Mouse (Mus musculus): ENCODE data around the gene Ptpn18.

Gene Ptpn18

DNA sequence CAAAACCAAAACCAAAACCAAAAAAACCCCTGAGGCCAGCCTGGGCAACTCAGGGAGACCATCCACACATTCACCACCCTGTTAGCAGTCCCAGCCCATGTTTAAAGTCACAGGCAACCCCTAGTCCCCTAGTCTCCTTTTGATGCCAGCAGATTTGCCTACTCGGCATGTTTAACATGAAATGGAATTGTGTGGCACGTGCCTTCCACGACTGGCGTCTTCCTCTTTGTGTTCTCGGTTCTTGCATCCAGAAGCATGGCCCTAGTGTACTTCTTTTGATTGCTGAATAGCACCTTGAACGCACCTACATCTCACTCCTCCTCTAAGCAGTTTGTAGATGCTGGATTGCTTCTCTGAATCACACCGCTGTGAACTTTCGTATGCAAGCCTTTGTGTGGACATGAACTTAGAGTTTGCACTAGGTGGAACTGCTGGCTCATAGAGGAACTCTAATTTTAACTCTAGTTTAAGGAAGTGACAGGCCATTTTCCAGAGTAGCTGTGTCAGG is 4.8 kb downstream of the Ptpn18 start:
- no peak for DNase-seq (ENCODE audit: extremely low spot score, low spot score)

DNA sequence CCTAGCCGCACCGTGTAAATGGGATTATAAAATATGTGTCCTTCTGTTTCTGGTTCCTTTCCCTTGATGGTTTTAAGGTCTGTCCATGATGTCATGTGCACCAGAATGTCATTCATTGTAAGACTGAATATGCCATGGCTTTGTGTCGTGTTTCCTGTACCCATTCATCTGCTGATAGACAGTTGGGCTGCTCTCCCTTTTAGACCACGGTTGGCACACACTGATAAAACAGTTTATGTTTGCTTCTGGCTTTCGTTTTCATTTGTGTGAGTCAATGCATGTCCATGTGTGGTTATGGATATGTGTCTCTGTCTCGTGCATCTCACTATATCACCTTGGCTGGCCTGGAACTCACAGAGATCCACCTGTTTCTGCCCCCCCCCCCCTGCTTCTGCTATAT is 5.9 kb downstream of the Ptpn18 start:
- no peak for DNase-seq (ENCODE audit: extremely low spot score, low spot score)

DNA sequence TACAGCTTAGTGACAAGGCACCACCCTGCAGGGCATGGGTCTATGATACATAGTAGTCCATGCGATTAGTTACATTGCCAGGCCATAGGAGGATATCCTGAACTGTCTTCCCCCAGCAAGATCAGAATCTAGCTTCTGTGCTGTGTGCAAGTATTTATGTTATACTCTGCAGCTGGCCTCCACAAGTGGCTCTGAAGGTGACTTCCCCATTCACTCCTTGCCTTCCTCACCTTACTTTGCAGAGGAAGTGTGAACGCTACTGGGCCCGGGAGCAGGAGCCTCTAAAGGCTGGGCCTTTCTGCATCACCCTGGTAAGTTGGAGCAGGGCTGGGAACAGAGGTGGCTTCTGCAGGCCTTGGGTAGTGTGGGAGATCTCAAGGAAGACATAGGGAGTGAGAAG is 8.5 kb downstream of the Ptpn18 start:
- DNase-seq (ENCODE audit: extremely low spot score, low spot score) = no peak

DNA sequence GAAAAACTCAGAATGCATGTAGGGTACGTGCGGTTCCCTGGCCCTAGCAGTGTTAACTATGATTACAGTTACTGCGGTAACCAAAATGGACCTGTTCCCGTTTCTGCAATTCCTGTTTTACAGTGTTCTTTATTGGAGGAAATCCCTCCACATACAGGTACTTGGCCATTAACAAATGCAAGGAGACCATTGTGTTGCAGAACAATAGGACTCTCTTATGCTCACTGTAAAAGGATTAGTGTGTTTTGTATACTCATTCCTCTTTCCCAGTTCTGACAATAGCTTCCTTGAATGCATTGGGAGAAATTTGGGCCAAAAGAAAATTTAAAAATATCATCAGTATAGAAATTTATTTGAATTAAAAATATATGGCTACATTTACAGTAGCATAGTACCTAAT is 8.9 kb downstream of the Ptpn18 start:
- no peak for DNase-seq (ENCODE audit: extremely low spot score, low spot score)

DNA sequence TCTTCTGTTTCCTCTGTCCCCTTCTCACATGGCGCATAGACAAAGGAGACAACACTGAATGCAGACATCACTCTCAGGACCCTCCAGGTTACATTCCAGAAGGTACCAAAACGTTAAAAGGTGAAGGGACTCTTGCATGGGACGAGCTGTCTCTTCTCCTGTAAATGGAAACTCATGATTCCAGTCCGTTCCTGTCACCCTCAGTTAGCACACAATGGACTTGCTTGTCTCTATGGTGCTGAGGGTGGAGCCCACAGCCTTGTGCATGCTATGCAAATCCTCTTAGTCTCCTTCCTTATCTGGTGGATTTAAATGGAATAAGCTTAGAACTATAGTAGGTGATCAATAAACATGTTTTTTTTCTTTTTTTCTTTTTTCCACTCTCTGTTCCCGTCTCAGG is 10.2 kb downstream of the Ptpn18 start:
- DNase-seq (ENCODE audit: extremely low spot score, low spot score) = no peak

DNA sequence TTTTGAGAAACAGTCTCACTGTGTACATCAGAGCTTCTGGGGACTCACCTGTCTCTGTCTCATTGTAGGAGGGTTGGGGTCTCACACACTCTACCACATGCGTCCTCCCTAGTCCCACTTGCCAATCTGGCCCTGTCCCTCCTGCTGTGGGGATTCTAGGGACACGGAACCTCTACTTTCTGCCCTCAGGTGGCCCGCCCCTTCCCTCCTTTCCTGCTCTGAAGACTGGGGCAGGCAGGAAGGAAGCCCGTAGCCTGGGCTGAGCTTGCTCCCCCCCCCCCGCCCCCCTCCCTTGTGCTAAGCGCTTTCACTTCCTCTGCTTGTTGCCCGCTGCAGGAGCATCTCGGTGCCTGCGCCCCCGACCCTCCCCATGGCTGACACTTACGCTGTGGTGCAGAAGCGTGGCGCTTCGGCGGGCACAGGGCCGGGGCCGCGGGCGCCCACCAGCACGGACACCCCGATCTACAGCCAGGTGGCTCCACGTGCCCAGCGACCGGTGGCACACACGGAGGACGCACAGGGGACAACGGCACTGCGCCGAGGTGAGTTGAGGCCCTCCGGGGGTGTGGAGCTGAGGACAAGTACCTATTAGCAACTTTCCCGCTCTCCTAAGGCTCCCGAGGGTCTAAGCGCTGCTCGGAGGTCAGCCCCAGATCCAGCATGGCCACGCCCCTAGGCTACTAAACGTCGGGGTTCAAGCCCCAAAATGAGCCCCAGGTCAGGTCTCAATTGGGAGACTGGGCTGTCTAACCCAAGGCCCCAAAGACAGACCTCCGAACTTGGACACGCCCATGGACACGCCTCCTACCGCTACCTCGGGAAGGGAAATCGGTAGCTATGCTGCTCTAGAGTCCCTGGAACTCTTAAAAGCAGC is 13.1 kb downstream of the Ptpn18 start:
- peak; percentile 48 for DNase-seq (ENCODE audit: extremely low spot score, low spot score)

DNA sequence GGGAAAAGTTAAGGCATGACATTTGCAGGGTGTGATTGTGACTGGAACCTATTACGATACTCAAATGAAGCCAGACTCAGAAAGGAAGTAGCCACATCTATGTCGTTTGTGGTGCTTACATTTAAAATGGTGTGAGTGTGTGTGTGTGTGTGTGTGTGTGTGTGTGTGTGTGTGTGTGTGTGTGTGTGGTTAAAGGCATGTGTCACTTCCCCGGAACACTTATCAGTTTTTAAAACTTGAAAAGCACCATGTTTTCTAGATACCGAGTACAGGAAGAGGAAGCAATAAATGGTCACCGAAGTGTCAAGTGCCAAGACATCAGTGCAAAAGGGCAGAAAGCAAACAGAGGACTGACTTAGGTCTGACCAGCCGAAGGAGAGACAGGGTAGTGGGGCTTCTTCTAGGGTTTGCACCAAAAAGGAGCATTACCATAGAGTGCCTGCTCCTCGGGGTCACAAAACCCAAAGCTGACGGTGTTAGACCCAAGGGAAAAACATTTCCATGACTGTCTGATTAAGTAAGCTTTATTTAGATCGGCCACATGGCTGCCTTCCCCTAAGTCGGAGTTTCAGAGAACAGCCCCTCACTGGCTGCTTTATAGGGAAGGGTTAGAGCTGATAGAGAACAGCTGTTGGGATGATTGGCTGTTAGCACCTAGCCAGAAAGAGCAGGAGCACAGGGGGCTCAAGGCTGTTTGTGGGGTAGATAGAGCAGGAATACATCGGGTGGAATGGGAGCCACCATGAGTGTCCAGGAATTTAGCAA is 19.5 kb downstream of the Ptpn18 start:
- DNase-seq (ENCODE audit: extremely low spot score, low spot score) = no peak

DNA sequence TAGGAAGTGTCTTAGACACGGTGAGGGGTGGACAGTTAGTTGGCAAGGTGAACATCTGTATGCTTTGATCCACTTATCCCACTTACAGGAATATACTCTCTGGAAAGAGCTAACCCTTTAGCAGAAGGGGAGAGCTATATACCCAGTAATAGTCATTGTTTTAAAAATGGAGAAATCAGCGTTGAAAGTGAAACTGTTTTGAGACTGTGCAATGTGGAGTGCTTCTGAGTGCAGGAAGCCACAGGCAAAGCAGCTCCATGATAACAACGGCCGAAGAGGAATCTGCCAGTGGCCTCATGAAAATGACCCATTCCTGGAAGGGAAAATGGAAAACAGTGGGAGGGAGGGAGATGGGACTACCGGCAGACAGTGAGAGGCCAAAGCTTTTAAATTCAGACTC is 21.2 kb downstream of the Ptpn18 start:
- no peak for DNase-seq (ENCODE audit: extremely low spot score, low spot score)

DNA sequence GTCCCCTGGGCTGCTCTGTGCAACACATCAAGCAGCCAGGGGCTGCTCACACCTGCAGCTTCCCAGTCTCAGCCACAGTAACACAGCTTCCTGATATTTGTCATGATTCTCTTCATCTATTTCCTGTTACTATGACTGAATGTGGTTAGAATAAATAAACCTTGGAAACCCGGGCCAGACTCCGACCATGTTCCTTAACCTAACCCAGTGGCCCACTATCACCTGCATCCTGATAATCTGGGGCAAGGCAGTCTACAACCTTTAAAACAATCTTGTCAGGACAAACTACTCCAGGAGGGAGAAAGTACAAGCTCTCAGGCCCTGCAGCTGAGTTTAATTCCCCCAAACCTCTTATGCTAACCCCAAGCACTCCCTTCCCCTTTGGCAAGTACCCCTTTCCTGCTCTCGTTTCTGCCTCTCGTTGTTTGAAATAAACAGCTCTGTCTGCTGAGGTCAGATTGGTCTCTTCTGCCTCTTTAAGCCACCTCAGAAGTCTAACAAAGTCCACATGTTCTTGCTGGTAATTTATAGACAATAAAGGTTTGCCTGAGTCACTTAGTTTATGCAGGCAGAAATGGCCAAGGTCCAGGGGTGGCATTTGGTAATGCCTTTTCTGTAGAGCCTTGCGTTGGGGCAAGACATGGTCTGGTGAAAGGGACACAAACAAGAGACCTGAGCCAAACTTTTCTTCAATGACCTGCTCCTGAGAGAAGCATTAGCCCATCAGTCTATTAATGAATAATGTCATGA is 22.5 kb downstream of the Ptpn18 start:
- DNase-seq (ENCODE audit: extremely low spot score, low spot score) = no peak

DNA sequence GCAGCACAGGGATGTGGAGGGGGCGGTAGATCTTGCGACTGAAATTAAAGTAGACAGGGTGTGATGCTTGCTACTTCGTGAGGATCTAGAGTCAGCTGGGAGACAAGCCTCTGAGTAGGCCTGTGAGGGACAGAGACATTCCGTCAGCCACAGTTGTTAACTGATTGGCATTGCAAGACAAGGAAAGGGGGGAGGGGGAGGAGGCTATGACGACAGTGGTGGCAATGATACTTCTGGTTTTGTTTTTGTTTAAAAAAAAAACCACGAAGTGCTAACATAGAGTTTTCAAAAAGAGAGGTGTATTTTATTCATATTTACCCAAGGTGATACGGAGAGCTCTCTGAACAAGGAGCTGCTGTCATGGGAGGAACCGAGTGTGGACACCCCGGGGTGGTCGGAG is 24.9 kb downstream of the Ptpn18 start:
- no peak for DNase-seq (ENCODE audit: extremely low spot score, low spot score)

DNA sequence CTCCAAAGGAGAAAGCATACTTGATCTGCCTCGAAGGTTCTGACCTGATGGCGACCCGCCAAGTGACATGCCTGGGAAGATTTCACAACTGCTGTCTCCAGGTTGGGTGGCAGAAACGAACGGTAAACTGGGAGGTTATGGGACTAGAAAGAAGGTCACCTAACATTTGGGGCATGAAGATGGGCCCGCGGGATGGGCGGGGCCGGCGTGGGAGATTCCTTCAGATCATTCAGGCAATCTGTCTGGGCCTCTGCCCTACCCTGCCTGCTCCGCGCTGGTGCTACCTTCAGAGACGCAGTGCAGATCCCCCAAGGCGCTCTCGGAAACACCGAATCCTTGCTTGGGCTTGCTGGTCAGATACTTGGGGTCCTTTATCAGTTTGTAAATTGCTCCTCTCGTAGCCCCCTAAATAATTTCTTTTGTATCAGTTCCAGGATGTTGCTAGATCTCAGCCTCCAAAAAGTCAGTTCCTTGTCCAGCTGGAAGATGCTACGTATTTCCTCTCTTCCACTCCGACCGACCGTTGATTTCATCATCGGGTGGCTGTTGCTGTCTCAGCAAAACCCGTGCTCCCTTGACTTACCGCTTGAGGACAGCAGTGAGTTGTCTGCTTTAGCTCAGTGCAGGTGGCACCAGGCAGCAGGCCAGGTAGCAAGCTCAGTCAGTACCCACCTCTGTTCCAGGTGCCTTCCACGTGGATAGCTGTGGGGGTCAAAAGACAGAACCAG is 26.1 kb downstream of the Ptpn18 start:
- peak; percentile 26 for DNase-seq (ENCODE audit: extremely low spot score, low spot score)

DNA sequence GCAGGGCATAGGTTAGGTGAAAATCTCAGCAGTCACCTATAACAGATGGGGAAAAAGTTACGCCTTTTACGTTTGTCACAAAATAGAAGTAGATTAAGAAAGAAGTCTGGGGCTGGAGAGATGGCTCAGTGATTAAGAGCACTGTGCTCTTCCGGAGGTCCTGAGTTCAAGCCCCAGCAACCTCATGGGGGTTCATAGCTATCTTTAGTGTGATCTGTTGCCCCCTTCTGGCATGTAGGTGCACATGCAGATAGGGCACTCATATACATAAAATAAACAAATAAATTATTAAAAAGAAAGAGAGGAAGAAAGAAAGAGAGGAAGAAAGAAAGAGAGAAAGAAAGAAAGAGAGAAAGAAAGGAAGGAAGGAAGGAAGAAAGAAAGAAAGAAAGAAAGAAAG is 27.8 kb downstream of the Ptpn18 start:
- DNase-seq (ENCODE audit: extremely low spot score, low spot score) = no peak

DNA sequence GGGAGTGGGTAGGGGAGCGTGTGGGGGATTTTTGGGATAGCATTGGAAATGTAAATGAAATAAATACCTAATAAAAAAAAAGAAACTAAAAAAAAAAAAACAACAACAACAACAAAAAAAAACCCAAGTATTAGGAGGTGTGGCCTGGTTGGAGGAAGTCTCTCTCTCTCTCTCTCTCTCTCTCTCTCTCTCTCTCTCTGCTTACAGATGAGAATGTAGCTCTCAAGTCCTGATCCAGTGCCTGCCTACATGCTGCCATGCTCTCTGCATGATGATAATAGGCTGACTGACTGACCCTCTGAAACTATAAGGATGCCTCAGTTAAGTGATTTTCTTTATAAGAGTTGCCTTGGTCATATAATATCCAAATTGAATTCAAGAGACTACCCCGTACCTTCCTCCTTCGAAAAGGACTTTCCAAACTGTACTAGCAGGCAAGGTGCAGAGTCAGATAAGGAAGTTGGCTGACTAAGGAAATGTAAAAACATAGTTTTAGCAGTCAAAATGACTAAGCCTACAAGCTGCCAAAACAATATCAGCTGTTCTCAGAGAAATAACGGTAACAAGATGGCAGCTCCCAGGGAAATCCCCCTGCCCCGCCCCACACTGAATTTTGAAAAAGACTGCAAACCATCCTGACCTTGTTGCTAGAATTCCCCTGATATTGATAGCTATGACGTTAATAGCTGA is 30.4 kb downstream of the Ptpn18 start:
- no peak for DNase-seq (ENCODE audit: extremely low spot score, low spot score)

DNA sequence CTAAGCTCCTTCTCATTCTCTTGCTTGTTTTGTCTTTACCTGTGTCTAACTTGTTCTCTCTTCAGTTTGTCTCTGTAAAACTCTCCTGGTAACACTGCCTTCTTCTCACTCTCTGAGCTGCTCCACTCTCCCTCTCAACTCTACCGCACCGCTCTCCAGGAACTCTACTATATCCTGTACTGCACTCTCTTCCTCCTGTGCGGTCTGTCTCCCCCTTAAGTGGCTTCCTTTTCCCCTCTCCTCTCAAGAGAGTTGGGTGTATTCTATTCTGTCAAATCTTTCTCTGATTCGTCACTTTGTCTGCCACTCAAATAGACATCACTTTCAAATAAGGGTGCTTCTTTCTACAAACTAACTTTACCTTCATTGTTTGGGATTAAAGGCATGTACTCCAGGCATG is 31.9 kb downstream of the Ptpn18 start:
- no peak for DNase-seq (ENCODE audit: extremely low spot score, low spot score)

DNA sequence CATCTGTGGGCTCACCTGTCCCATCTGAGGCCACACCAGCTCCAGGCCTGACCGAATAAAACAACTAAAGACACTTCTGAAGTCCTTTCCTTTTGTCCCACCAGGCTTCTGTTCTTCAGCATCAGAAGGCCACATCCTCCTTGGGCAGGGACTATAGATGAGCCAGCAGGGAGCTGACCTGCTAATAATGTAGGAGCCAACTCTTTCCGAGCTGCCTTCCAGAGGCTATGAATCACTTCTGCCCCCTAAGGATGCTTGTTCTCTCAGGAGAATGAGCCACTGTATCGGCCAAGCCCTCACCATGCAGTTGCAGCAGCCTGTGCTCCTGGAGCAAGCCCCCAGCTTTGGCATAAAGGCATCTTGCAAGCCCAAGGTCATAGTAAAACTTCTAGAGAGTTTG is 43.4 kb downstream of the Ptpn18 start:
- no peak for DNase-seq (ENCODE audit: extremely low spot score, low spot score)

DNA sequence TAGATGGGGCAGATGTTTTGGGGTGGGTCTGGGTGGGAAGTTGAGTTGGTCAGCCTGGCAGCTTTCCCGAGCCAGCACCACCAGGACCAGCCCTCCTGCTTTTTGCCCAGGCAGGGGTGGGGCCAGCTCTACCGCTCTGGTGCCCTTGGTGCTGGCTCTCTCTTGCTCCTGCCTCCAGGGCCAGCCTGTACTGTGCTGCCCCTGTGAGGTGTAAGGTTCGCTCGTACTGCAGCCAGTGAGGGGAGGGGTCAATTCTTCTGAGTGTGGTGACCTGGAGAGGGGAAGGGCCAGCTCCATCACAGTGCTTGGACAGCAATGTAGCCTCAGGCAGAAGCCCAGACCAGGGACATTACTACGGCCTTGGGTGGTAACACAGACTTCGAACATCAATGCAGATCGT is 45.7 kb downstream of the Ptpn18 start:
- DNase-seq (ENCODE audit: extremely low spot score, low spot score) = no peak

DNA sequence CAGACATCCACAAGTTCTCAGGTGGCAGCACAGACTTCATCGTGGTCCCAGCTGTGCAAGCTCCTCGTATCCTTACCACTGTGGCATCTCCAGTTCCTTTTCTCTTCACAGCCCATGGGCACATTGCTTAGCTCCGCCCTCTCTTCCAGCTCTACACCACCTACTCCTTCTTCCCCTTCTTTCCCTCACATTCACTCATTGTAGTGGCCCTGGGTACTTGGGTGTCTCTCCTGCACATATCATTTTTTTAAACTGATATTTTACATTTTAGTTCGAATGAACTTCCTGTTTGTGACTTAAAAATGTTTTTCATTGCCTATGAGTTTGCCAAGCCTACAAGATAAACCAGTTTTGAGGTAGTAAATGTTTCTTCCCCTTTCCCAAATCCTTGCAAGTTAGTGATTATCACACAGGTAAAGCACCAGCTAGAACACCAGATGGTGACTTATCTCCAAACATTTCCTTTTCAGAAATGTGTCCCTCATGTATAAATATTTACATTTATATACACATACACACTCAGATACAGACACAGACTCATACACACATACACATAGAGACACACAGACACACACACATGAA is 46.5 kb downstream of the Ptpn18 start:
- no peak for DNase-seq (ENCODE audit: extremely low spot score, low spot score)

DNA sequence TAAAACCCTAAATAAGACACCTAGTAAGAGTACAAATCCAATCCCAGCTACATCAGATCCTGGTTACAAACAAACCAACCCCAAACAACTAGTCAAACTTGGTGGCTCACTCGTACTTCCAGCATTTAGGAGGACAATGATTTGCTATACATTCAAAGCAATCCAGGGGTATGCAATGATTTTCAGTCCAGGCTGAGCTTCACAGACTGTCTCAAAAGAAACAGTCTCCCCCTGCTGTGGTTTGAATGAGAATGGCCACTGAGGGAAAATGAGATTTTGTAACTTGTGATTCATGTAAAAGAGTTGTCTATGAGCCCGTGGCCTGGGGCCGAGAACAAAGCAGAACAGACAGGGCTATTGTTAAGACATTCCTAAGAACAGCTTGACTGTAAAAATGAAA is 48.4 kb downstream of the Ptpn18 start:
- DNase-seq (ENCODE audit: extremely low spot score, low spot score) = no peak

DNA sequence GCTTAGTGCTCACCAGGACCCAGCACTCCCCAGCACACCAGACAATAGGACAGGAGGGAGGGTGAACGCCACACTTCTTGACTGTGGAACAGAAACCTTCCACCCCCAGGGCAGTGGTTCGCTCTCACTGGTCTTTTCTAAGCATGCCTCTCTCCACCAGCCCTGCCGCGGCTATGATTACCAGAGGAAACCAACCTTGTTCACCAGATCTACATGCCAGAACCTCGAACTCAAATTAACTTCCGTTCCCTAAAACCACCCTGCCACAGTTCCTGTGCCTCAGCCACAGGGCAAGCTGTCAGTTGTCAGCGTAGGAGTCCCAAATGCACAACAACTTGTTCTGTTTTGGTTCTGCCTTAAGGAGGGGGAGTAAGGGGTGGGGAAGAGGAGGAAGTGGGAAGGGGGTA is 51.0 kb downstream of the Ptpn18 start:
- no peak for DNase-seq (ENCODE audit: extremely low spot score, low spot score)

DNA sequence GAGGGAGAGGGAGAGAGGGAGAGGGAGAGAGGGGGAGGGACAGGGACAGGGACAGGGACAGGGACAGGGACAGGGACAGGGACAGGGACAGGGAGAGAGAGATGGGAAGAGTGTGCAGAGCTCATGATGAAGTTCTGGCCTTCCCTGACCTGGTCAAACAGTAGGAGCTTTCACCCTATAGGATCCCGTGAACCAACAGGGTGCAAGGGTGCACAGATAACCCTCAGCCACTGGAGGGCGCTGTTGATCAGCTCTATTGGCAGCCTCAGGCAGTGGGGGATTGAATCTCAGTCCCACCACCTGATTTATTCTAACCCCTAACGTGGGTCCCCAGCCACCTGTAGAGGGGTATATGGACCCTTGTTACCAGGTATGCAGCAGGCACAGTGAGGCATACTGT is 51.5 kb downstream of the Ptpn18 start:
- peak; percentile 66 for DNase-seq (ENCODE audit: extremely low spot score, low spot score)
